Mouse (Mus musculus): Measurements from ENCODE around the gene Kazn. TPM values are rescaled to one million over a fixed set of nuclear protein-coding genes. Genes with fewer than 3 reads are reported as not detected.

The Kazn gene
- total RNA-seq, 1 experiment, result 14.0 TPM

DNA sequence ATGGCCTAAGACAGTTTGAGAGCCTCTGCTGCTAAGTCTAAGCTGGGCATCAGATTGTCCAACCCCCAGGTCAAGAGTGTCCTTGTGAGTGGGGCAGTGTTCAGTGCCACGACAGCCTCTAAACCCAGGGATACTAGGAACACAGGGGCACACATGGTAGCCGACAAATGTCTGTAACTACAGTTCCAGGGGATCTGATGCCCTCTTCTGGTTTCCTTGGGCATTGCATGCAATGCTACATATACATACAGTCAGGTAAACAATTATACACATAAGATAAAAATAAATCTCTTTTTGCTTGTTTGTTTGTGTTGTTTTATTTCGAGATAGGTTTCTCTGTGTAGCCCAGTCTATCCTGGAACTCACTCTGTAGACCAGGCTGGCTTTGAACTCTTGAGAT is 53.0 kb downstream of the Kazn start:
- DNase-seq (ENCODE audit: low read depth, low spot score), result peak; percentile 40
- Histone ChIP-seq H3K4me3 (ENCODE audit: insufficient read depth in 1 of 2, low read depth in 1 of 2, low read length in 2 of 2, poor library complexity in 1 of 2, severe bottlenecking in 1 of 2) (no peak overlapping the region), H3K4me1 (ENCODE audit: control insufficient read depth in 2 of 2, insufficient read depth in 2 of 2, low read length in 2 of 2, poor library complexity in 1 of 2) (peaks cover 0 to 17% of the 10 kb centered on the region in 2 experiments; a peak in 1 of 4 replicates), H3K9ac (ENCODE audit: insufficient read depth, low read depth, low read length, poor library complexity, severe bottlenecking) (no peak overlapping the region), H3K36me3 (ENCODE audit: control insufficient read depth, insufficient read depth, low read length, poor library complexity, severe bottlenecking) (no peaks in the 10 kb centered on the region; the same call in 1 of the 2 replicates), H3K27ac (ENCODE audit: insufficient read depth, low read depth, low read length, poor library complexity, severe bottlenecking) (no peak overlapping the region), H3K9me3 (ENCODE audit: control insufficient read depth, insufficient read depth, low read depth, low read length) (no peaks in the 10 kb centered on the region)
- in situ Hi-C loops (cut with MboI; ENCODE audit: low sequenced_read_pairs in 2 of 2, unreplicated experiment in 2 of 2), result no loop called here
- TF ChIP-seq HCFC1 (IDR thresholded peaks at IDR 0.05; ENCODE audit: borderline replicate concordance, insufficient read depth, low read length) (no peak), ZNF384 (IDR thresholded peaks at IDR 0.05; ENCODE audit: low read depth, low read length) (no peak), MAFK (IDR thresholded peaks at IDR 0.05; ENCODE audit: insufficient read depth, low read depth, low read length) (no peak), ZC3H11A (IDR thresholded peaks at IDR 0.05; ENCODE audit: borderline replicate concordance, low read depth, low read length) (peak; percentile 31; the same call in 1 of the 2 replicates), CHD2 (IDR thresholded peaks at IDR 0.05; ENCODE audit: low read depth, low read length) (no peak)

DNA sequence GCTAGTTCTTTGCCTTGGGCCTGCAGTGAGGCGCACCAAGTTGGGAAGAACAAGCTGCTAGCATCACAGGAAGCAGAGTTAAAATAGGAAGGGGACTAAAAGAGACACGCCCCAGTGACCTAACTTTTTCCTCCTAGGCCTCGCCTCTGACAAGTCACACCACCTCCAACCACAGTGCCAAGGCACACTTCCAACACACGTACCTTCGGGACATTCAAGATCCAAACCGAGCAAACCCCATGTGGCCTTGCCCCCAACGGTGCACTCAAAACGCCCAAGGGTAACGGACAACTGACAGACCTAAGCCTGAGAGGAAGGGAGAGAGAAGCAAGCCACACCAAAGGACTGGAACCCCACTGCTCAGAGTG is 53.7 kb downstream of the Kazn start:
- Histone ChIP-seq H3K9me3 (ENCODE audit: control insufficient read depth, insufficient read depth, low read depth, low read length) (no peaks in the 10 kb centered on the region), H3K27ac (ENCODE audit: insufficient read depth, low read depth, low read length, poor library complexity, severe bottlenecking) (0 out of 2 replicates have a peak overlapping the region, but pooled peaks have one; percentile 4), H3K36me3 (ENCODE audit: control insufficient read depth, insufficient read depth, low read length, poor library complexity, severe bottlenecking) (no peaks in the 10 kb centered on the region; the same call in 1 of the 2 replicates), H3K4me3 (ENCODE audit: insufficient read depth in 1 of 2, low read depth in 1 of 2, low read length in 2 of 2, poor library complexity in 1 of 2, severe bottlenecking in 1 of 2) (no peak overlapping the region), H3K9ac (ENCODE audit: insufficient read depth, low read depth, low read length, poor library complexity, severe bottlenecking) (no peak overlapping the region), H3K4me1 (ENCODE audit: control insufficient read depth in 2 of 2, insufficient read depth in 2 of 2, low read length in 2 of 2, poor library complexity in 1 of 2) (peaks cover 0 to 23% of the 10 kb centered on the region in 2 experiments; a peak in 1 of 4 replicates)
- DNase-seq (ENCODE audit: low read depth, low spot score), result no peak
- no peak for TF ChIP-seq HCFC1 (IDR thresholded peaks at IDR 0.05; ENCODE audit: borderline replicate concordance, insufficient read depth, low read length)
- TF ChIP-seq CHD2 (IDR thresholded peaks at IDR 0.05; ENCODE audit: low read depth, low read length), result no peak
- in situ Hi-C loops (cut with MboI; ENCODE audit: low sequenced_read_pairs in 2 of 2, unreplicated experiment in 2 of 2), result no loop called here

DNA sequence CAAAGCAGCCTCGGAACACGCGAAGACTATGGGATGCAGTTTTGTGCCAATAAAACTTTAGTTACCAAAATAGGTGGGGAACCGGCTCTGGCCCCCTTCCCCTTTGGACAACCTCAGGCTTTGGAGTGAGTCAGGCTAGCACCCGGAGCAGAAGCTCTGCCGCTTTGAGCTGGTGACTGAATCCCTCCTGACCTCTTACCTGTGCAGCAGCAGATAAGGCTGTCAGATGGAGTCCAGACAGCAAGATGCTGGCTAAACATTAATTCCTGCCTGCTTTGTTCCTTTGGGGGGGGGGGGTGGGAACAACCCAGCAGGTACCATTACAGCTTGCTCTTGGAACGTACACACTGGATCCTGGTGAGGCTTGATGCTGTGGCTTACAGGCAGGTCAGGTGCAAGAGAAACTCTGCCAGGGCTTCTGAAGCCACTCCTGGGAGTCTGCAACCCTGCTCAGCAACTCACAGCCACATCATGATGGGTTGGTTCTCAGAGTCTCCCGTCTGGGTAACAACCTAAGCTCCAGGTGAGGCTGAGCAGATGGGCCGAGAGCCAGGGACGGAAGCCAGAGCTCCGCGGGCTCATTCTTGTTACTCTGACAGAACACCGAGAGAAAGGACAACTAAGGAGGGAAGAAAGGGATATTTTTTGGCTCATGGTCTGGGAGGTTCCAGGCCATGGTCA is 54.2 kb downstream of the Kazn start:
- DNase-seq (ENCODE audit: low read depth, low spot score), result no peak
- TF ChIP-seq HCFC1 (IDR thresholded peaks at IDR 0.05; ENCODE audit: borderline replicate concordance, insufficient read depth, low read length) (no peak), MAFK (IDR thresholded peaks at IDR 0.05; ENCODE audit: insufficient read depth, low read depth, low read length) (no peak)
- in situ Hi-C loops (cut with MboI; ENCODE audit: low sequenced_read_pairs in 2 of 2, unreplicated experiment in 2 of 2), result no loop called here
- peaks cover 2 to 27% of the 10 kb centered on the region in 2 experiments; a peak in 1 of 4 replicates for H3K4me1 ChIP-seq (ENCODE audit: control insufficient read depth in 2 of 2, insufficient read depth in 2 of 2, low read length in 2 of 2, poor library complexity in 1 of 2)
- H3K9me3 ChIP-seq (ENCODE audit: control insufficient read depth, insufficient read depth, low read depth, low read length), result no peaks in the 10 kb centered on the region
- no peak overlapping the region for H3K4me3 ChIP-seq (ENCODE audit: insufficient read depth in 1 of 2, low read depth in 1 of 2, low read length in 2 of 2, poor library complexity in 1 of 2, severe bottlenecking in 1 of 2)
- H3K9ac ChIP-seq (ENCODE audit: insufficient read depth, low read depth, low read length, poor library complexity, severe bottlenecking), result no peak overlapping the region
- no peak overlapping the region for H3K27ac ChIP-seq (ENCODE audit: insufficient read depth, low read depth, low read length, poor library complexity, severe bottlenecking)
- no peaks in the 10 kb centered on the region; the same call in 1 of the 2 replicates for H3K36me3 ChIP-seq (ENCODE audit: control insufficient read depth, insufficient read depth, low read length, poor library complexity, severe bottlenecking)

DNA sequence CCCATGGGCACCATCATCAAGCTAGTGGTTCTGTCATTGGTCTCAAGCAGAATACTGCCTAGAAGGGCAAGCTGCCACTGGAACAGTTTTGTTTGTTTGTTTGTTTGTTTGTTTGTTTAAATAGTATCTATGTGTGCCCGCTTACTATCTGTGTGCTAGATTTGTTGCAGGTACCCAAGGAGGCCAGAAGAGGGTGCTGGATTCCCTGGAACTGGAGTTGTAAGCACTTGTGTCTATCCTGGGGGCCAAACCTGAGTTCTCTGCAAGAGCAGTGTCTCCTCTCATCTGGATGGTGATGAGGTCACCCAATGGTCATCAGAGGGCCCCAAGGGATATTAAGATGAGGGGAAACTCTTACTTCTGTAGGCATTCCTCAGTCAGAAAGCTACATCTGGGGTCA is 55.6 kb downstream of the Kazn start:
- peaks cover 6 to 38% of the 10 kb centered on the region in 2 experiments; a peak in 2 of 4 replicates for H3K4me1 ChIP-seq (ENCODE audit: control insufficient read depth in 2 of 2, insufficient read depth in 2 of 2, low read length in 2 of 2, poor library complexity in 1 of 2)
- TF ChIP-seq ZNF384 (IDR thresholded peaks at IDR 0.05; ENCODE audit: low read depth, low read length) (no peak), ZC3H11A (IDR thresholded peaks at IDR 0.05; ENCODE audit: borderline replicate concordance, low read depth, low read length) (no peak), CHD2 (IDR thresholded peaks at IDR 0.05; ENCODE audit: low read depth, low read length) (no peak), MAFK (IDR thresholded peaks at IDR 0.05; ENCODE audit: insufficient read depth, low read depth, low read length) (no peak), HCFC1 (IDR thresholded peaks at IDR 0.05; ENCODE audit: borderline replicate concordance, insufficient read depth, low read length) (no peak)
- no peak overlapping the region for H3K4me3 ChIP-seq (ENCODE audit: insufficient read depth in 1 of 2, low read depth in 1 of 2, low read length in 2 of 2, poor library complexity in 1 of 2, severe bottlenecking in 1 of 2)
- no peak overlapping the region for H3K9ac ChIP-seq (ENCODE audit: insufficient read depth, low read depth, low read length, poor library complexity, severe bottlenecking)
- no peaks in the 10 kb centered on the region for H3K9me3 ChIP-seq (ENCODE audit: control insufficient read depth, insufficient read depth, low read depth, low read length)
- no peak for DNase-seq (ENCODE audit: low read depth, low spot score)
- H3K27ac ChIP-seq (ENCODE audit: insufficient read depth, low read depth, low read length, poor library complexity, severe bottlenecking), result no peak overlapping the region
- in situ Hi-C loops (cut with MboI; ENCODE audit: low sequenced_read_pairs in 2 of 2, unreplicated experiment in 2 of 2), result no loop called here
- no peaks in the 10 kb centered on the region; the same call in 1 of the 2 replicates for H3K36me3 ChIP-seq (ENCODE audit: control insufficient read depth, insufficient read depth, low read length, poor library complexity, severe bottlenecking)

DNA sequence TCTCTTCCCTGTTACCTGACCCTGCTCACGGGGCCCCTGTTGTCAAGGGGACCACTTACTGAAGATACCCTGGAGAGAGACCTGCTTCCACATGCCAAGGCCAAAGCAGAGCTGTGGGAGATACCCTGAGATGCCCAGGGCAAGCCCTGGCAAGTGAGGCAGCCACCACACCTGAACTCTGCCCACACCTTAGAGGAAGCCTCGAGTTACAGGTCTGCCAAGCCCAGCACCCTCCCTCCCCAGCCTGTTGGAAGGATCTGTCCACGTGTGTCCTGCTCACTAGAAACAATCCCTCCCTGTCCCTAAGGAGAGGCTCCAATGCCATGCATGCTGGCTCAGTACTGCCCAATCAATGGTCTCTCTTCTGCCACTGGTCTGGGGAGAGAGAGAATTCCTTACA is 56.2 kb downstream of the Kazn start:
- peaks cover 6 to 38% of the 10 kb centered on the region in 2 experiments; a peak in 2 of 4 replicates for H3K4me1 ChIP-seq (ENCODE audit: control insufficient read depth in 2 of 2, insufficient read depth in 2 of 2, low read length in 2 of 2, poor library complexity in 1 of 2)
- TF ChIP-seq MAFK (IDR thresholded peaks at IDR 0.05; ENCODE audit: insufficient read depth, low read depth, low read length), result no peak

More for the DNA sequence above, 56.2 kb downstream of the Kazn start:
- in situ Hi-C loops (cut with MboI; ENCODE audit: low sequenced_read_pairs in 2 of 2, unreplicated experiment in 2 of 2), result no loop called here
- no peak for DNase-seq (ENCODE audit: low read depth, low spot score)
- Histone ChIP-seq H3K36me3 (ENCODE audit: control insufficient read depth, insufficient read depth, low read length, poor library complexity, severe bottlenecking) (no peaks in the 10 kb centered on the region; the same call in 1 of the 2 replicates), H3K9ac (ENCODE audit: insufficient read depth, low read depth, low read length, poor library complexity, severe bottlenecking) (no peak overlapping the region), H3K9me3 (ENCODE audit: control insufficient read depth, insufficient read depth, low read depth, low read length) (no peaks in the 10 kb centered on the region), H3K27ac (ENCODE audit: insufficient read depth, low read depth, low read length, poor library complexity, severe bottlenecking) (no peak overlapping the region), H3K4me3 (ENCODE audit: insufficient read depth in 1 of 2, low read depth in 1 of 2, low read length in 2 of 2, poor library complexity in 1 of 2, severe bottlenecking in 1 of 2) (no peak overlapping the region)

All from ES-E14 (cell line).